Mouse (Mus musculus) left cerebral cortex, adult 18-20 months (tissue): ENCODE results near the gene Kdm8. TPM values are rescaled to one million over a fixed set of nuclear protein-coding genes. Genes with fewer than 3 reads are reported as not detected.

Experiments used
- DNase-seq, 2 experiments: peaks; one replicate each; pipeline ENCODE4 v3.0.0; 2021 to 2022; ENCODE audit warnings: low spot score in 2 of 2, mixed read lengths in 1 of 2
- total RNA-seq, 2 experiments: library from RNA; stranded (reverse); gene quantifications; 2 replicates each; pipeline ENCODE4 v1.2.3; 2021

Kdm8 gene
- total RNA-seq, 2 experiments from 2014 or later = 4.5 TPM

DNA sequence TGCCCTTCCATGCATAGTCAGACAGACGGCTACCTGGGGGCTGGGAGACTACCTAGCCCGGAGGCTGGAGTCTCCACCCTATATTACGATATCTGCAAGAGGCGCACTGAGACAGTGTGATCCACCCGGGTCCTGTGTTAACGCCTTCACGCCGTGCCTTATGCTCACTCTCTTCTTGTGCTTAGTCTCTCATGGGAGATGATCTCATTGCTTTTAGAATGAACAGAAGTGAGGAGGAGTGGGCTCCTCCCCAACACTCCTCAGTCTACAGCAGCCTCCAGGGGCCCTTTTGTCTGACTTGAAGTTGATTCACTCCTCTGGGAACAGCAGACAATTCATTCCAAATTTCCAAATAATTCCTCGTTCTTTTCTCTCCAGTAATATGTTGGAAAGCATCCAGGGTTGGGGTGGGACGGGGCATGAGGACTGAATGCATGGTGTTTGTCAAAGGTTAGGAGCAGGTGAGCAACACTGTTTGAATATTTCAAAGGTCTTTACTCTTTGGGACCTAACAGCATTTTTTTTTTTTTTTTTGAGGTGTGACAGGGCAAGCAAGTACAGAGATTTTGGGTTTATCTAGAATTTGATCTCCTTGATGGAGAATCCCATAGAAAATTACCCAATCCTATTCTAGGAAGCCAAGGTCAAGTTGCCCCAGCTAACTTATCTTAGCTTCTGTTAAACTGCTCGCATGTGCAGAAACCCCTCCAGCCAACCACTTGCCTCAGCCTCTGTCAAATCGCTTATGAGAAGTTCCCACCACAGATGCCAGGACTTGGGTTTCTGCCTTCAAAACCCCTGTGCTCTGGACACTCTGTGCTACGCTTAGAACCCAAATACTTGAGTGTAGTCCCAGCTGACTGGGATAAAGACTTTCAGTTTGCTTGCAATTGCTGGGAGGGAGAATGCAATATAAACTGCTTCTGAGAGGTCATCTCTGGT lies 55.7 kb downstream of the Kdm8 start:
- DNase-seq = peak; percentile 10 to 24

DNA sequence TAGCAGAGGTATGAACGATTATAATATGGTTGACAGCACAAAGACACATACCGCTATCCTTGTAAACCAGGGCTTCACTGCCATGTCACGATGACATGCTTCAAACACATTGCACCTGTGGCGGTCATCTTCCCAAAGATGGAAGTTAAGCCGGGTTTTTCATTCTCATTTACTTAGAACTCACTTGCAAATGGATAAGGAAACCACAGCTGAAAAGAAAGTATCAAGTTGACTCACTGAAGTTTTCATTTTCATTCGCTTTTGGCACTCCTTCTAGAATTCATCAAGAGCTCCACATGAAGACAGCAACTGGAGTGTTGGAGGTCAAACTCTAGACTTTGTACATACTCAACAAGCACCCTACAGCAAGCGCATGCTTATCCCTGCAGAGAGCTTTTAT lies 56.4 kb downstream of the Kdm8 start:
- DNase-seq = no peak

DNA sequence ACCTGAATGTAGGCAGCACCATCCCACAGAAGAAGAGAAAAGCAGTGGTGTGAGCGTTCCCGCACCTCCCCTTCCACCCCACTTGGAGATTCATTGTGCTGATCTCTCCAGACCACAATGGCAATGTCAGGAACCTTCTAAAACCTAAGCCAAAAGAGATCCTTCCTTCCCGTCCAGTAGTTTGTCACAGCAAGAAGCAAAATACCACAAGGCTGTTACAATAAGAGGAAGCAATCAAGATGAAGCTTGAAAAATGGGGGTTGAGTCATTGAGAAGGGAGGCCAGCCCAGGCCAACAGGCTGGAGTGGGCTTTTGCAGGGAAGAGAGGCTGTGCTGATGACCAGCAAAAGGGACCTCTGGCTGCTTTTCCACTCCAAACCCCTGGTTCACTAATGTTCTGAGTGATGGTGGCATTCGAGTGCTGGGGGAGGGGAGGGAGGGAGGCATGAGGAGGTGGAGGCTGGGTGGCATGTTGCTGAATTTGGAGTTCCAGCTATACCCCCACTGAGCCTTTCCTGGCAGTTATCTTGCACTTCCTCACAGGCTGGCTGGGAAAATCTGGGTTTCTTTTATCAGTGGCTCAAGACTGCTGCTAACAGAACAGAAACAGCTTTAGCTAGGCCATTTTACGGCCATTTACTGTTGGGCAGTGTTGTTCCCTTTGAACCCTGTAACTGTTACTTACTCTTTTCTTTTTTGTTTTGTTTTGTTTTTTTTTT lies 59.1 kb downstream of the Kdm8 start:
- no peak for DNase-seq

DNA sequence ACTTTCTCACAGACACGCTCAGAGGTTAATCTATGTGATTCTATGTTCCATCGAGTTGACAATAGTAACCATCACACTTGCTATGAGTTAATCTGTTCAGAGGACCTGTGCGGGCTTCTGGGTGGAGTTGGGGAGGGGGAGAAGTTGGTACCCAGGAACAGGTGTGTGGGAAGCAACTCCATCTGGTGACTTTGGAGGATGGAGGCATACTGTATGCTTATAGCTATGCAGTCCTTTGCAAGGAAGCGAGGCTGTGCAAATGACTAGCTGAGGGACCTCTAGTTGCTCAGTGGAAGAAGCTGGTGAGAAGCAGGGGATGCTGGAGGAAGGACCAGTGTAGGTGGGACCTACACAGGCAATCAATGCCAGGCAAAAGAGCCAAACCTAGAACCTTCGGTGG lies 60.1 kb downstream of the Kdm8 start:
- peak; percentile 43 to 69 for DNase-seq

DNA sequence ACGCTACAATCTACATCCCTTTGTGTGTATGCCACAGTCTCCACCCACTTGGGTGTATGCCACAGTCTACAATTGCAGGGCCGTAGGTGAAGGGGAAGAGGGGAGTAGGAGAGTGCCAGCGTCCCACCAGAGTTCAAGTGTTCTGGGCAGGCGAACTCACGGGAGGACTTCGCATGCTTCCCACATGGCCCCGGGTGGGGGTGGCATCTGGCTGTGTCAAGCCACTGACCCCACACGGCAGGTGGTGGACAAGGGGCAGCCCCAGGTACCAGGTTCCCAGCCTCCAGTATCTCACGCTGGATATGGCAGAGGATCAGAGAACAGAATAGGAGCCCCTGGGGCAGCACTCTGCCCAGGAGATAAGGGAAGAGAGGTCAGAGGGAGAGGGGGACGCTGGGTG lies 61.1 kb downstream of the Kdm8 start:
- no peak for DNase-seq

DNA sequence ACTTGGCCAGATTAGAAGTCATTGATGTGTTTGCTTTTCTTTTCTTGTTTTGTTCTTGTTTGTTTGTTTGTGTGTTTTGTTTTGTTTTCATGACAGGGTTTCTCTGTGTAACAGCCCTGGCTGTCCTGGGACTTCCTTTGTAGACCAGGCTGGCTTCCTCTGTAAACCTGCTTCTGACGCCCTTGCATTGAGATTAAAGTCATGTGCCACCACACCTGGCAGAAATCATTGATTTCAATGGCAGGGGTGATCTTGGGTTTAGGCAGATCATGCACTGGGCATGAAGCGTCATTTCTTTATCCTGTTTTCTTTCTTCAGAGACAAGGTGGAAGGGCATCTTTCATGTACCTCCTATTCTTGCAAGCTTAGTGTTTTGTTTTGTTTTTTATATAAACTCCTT lies 62.8 kb downstream of the Kdm8 start:
- DNase-seq = no peak

DNA sequence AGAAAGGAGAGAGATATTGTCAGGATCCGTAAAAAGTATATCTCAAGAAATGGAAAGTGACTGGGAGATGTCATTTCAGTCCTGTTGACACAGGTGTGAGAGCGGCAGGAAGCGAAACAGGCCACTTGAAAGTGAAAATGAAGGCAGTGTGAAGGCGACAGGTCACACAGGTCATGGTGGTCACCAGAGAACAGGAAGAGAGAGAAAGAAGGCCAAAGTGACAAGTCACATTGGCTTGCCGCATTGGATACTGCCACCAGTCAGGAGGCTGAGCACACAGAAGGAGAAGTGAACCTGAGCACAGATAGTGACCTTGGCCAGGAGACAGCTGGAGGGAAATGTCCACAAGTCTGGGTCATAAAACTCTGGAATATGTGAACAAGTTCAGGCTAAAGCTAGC lies 67.0 kb downstream of the Kdm8 start:
- DNase-seq = no peak

DNA sequence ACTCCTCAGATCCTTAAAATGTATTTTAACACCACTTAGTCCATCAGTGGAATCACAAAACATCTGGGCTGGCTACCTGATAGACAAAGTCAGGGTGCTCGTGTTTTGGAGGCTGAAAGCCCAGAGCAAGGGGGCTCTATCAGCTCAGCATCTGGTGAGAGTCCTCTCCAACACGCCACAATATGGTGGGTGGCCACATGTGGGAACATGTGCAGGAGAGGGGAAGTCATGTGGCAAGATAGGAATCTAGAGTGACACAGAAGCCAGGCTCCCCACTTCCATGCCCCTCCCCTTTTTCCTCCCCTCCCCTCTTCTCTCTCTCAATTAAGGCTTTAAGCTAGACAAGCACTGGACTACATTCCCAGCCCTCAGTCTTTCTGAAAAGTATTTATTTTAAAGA lies 67.4 kb downstream of the Kdm8 start:
- DNase-seq = no peak

Other genes starting within 250 kb of the Kdm8 start
- gene Nsmce1, start 46.9 kb downstream of the Kdm8 start, total RNA-seq = 10 to 100 TPM; 12.1 to 13.4 TPM
- gene Il4ra, start 107.4 kb downstream of the Kdm8 start, total RNA-seq = 1 to 10 TPM; 9.0 to 9.2 TPM
- 1 to 10 TPM; 1.2 to 1.5 TPM for gene Il21r, start 158.8 kb downstream of the Kdm8 start, total RNA-seq